Mouse (Mus musculus) telencephalon, adult 2 months (tissue): ENCODE results near the gene Trim54.

Experiments used
- DNase-seq: peaks from one replicate; pipeline ENCODE4 v3.0.0-alpha.2; 2011; ENCODE audit warnings: low read depth, low spot score

The Trim54 gene

DNA sequence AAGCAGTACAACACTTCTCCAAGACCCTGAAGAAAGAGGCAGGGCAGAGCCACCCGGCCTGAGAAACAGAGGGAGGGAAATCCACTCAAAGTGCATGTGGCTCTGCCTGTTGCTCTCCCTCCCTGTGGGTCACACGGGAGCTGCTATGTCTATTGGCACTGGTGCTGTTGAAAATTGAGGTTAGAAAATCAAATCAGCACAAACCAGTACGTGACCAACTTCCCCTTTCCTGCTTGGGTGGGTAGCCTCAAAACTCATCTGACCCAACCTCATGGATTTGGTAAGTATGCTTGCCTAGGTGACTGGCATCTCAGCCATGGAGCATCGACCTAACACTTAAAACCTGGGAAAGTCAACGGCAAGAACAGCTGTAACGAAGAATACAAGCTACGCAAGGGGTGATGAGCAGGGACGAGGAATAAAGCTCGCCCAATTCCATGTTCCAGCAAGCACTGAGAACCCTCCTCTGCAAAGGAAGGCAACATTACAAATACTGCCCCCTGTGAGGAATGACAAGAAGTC, 10.6 kb upstream of the Trim54 start, which contains the start of gene Dnajc5g:
Gene Dnajc5g (plus strand): TSS at position 472 of the 522 bp plus-strand sequence.
- DNase-seq: no peak

- DNase-seq: no peak
These were observed 8.5 kb upstream of the Trim54 start, which contains the start of gene Slc30a3 for GRCm38 (mm10) chr5:31108000-31108490. Slc30a3 (minus strand) TSS chr5:31108237.

DNA sequence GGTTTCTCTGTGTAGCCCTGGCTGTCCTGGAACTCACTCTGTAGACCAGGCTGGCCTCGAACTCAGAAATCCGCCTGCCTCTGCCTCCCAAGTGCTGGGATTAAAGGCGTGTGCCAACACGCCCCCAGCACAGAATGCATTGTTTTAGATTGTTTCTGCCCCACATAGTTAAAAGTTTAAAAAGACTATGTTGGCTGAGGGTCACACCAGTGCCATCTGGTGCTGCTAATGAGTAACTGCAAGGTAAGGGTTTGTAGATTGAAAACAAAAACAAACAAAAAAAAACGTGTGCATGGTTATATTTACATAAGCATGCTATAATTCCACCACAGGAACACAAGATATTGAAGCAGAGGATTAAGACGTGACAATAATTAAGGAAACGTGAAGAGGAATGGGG, 5.7 kb upstream of the Trim54 start:
- no peak for DNase-seq

GRCm38 (mm10) chr5:31116912-31117311, 400 bp downstream of the Trim54 start:
- DNase-seq: no peak

GRCm38 (mm10) chr5:31121111-31121510, 4.6 kb downstream of the Trim54 start:
- DNase-seq: peak; percentile 80

GRCm38 (mm10) chr5:31123481-31123880, 7.0 kb downstream of the Trim54 start:
- no peak for DNase-seq

DNA sequence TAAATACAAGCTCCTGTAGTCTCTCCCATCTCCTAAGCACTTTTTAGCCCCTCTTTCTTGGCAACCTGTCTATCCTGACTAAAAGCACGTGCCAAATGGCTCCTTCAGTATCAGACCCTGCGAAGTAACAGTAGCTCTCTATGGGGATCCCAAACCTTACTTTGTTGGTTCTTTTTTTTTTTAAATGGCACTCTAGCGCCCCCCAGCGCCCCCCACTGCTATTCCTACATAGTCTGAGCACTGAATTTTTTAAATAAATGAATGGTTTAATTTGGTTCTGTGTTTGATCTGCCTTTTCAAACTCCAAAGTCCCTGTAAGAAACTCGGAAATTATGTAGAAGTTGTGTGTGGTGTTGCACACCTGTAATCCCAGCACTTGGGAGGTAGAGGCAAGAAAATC, 9.5 kb downstream of the Trim54 start:
- DNase-seq: no peak

GRCm38 (mm10) chr5:31136730-31137424, 20.4 kb downstream of the Trim54 start:
- DNase-seq: no peak

GRCm38 (mm10) chr5:31137658-31138057, 21.1 kb downstream of the Trim54 start:
- no peak for DNase-seq

DNA sequence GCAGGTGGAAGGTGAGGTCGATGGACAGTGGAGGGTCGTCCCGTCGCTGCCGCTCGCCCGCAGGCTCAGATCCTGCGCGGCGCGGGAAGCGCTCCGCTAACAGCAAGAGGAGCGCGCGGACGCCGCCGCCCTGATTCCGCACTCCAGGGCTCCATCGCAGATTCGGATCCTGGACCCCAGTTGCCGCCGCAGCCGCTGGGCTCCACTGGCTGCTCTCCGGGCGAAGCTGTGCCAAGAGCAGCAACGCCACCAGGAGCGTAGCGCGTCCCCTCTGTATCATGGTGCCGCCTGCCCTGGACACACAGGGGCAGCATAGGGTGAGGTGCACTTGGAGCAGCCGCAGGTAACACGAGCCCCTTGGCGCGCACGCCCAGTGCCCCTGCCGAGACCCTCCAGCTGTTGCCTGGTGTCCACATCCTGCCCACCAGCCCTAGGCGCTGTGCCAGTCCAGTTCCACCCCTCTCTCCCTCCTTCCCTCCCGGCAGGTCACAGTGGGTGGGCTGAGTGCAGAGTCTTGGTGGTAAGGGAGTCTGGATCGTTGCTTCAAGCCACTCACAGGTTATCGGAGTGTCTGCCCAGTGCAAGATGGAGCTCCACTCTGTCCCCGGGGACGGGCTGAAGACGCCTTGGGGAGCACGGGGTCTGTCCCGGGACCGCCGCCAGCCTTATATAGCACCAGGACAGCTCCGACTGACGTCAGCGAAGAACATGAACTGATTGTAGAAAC, 21.9 kb downstream of the Trim54 start, which contains the start of gene Ucn:
Gene Ucn (minus strand): TSS at position 589 of the 727 bp plus-strand sequence.
- DNase-seq: no peak

GRCm38 (mm10) chr5:31138968-31139425, 22.5 kb downstream of the Trim54 start:
- no peak for DNase-seq

DNA sequence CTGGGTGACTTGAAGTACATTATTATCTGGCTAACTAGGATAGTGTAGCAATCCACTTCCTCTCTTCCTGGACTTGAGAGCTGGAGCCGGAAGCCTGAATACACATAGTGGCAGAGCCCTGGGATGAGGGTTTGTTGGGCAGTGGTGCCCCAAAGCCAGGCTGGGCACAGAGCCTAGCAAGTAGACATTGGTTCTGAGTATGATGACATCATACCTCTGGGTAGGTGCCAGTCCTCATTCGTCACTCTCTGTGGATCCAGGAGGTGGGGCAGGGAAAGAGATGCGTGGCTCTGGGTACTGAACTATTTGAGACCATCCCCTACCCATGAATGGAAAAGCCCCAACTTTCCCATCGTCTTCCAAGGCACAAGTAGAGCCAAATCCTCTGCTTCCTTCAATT, 33.3 kb downstream of the Trim54 start:
- DNase-seq: no peak

DNA sequence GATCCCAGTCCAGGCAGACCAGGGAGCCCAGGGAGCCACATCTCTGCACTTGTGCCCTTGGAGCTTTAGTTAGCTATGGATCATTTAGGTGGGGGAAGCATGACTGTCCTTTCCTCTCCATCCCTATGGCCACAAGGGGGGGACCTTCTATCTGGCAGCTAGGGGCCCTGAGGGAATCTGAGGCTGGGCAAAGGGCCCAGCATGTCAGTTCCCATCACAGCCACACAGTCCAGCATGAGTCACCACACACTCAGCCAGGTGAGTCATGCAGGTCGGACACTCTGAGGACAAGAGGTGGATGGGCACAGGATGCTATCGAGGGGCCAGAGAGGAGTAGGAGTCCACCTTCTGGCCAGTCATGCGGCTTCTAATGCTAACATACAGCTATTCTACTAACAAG, 35.2 kb downstream of the Trim54 start:
- no peak for DNase-seq

DNA sequence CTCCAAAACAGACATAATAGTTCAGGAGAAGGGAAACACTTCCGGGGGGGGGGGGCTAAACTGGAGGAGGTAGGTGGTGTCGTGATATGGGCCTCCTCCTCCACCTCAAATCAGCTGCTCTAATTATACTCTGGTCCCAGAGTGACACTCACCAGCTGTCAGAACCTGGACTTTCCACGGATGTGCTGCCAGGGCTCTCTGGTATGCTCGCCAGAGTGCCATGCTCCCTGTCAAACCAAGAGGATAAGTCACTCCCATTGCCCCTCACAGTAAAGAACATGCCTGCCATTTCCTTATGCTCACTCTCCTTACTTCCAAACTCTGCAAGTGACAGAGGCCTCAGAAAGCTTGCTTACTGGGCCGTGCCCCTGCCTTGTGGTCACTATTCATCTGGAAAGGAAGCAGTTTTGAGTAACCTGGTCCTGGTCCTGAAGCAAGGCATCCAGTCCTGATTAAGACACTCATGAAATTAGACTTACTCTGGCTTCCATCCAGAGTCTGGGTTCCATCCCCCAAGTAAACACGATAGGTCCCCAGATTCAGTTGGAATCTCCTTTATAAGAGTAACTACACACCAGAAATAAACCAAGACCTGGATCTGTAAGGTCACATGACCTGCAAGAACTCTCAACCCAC, 37.1 kb downstream of the Trim54 start:
- no peak for DNase-seq

GRCm38 (mm10) chr5:31154152-31154553, 37.6 kb downstream of the Trim54 start, which contains the start of gene Mpv17:
Mpv17 (minus strand) TSS chr5:31154251.
- peak; percentile 85 for DNase-seq

DNA sequence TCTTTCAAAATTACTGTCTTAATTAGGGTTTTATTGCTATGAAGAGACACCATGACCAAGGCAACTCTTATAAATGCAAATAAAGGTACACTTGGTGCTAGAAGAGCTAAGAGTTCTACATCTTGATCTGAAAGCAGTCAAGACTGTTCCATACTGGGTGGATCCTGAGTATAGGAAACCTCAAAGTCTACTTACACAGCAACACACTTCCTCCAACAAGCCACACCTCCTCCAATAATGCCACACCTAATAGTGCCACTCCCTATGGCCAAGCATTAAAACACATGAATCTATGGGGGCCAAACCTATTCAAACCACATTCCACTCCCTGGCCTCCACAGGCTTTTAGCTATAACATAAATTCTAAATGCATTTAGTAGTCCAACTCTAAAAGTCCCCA, 46.0 kb downstream of the Trim54 start:
- DNase-seq: no peak

DNA sequence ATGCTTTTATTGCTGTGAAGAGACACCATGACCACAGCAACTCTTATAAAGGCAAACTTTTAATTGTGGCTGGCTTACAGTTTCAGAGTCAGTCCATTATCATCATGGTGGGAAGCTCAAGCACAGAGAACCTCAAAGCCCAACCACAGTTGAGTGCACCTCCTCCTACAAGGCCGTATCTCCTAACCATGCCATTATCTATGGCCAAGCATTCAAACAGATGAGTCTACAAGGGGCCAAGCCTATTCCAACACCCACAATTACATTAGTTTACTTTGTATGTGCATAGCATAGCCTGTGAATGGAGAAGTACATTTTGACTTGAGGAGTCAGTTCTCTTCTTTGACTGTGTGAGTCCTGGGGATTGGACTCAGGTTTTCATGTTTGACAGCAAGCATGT, 48.4 kb downstream of the Trim54 start:
- no peak for DNase-seq

GRCm38 (mm10) chr5:31168630-31169029, 52.1 kb downstream of the Trim54 start:
- DNase-seq: no peak

- DNase-seq: no peak
These were observed 62.8 kb downstream of the Trim54 start for GRCm38 (mm10) chr5:31179301-31179765.

DNA sequence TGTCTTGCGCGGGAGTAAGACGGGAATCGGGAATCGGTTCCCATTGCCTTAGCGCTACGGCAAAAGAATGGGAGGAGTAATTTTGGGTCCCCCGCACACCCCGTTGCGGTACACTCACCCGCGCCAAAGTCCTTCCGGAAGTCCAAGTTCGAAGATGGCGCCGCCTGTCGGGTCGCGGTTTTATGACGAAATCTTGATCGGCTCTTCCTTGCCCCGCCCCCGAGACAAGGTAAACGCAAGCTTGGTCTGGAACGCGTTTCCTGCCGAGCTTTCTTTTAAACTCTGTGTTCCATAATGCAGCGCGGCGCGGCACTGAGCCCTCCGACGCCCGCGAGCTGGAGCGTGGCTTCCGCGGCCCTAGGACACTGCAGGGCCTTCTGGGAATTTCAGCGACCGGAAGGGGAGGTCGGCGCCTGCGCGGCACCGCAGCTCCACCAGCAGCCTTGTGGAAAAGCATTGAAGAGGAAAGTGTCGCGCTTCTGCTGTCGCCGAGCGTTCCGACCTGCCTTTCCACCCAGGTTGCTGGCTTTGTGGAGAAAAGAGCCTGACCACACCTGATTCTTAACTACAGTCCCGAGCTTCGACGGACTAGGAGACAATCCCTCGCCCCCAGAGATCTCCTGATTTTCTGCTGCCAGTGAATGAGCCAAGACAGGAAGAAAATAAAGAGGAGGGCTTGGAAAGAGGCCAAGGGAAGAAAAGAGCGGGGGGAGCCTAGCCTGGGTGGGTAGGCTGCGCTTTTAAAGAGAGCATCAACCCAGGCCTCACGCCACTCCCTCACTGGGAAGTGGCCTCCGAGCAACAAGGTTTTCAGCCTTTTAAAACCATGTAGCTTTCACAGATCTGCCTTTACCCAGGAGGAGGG, 63.5 kb downstream of the Trim54 start, which contains the start of the genes Gm29609 and Gtf3c2:
Gene Gm29609 (minus strand): TSS at position 146 of the 865 bp plus-strand sequence.
Gene Gtf3c2 (minus strand): TSS at position 379 of the 865 bp plus-strand sequence.
- DNase-seq: peak; percentile 98
